Mouse (Mus musculus) CD4-positive, CD25-positive, alpha-beta regulatory T cell, adult 2 months (primary cell): Measurements from ENCODE around the gene Coro2b.

Source experiments
- DNase-seq: peaks from one replicate; pipeline ENCODE4 v3.0.0-alpha.2; 2012; ENCODE audit warnings: low read depth, low spot score

Gene Coro2b

DNA sequence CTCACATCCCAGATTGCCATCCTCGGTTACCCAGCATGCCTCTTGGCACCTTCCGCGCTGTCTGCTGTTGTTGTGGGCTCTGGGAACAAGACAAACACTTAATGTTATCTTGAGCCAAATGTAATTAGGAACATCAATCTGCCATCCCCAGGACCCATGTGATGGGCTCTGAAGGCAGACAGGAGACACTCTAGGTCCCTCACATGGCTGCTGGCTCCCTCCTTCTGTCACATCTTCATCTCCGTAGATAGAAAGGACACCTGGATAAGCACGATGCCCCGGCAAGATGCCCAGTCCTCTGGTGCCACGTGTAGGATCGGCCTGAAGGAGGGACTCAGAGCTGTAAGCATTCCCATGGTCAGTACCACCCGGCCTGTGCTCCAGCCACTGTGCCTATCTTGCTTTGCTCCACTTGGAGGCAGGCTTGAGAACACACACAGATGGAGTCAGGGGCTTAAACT is 2.4 kb upstream of the Coro2b start:
- DNase-seq = no peak

DNA sequence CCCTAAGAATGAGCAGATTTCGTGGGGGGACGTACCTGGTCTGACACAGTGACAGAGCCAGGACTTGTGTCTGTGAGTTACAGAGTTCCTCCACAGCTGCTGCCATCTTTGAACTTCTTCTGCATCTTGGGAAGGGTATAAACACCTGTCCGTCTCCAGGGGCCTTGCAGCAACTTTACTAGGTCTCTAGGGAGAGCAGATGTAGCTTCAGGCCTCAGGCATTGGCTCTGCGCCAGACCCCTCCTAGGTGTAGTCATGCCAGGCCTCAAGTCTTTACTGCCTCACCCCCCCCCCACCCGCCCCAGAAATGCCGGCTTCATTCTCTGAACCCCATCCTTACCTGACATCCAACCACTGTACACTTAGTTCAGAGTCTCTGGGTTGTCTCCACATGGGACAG is 1.1 kb upstream of the Coro2b start:
- no peak for DNase-seq

DNA sequence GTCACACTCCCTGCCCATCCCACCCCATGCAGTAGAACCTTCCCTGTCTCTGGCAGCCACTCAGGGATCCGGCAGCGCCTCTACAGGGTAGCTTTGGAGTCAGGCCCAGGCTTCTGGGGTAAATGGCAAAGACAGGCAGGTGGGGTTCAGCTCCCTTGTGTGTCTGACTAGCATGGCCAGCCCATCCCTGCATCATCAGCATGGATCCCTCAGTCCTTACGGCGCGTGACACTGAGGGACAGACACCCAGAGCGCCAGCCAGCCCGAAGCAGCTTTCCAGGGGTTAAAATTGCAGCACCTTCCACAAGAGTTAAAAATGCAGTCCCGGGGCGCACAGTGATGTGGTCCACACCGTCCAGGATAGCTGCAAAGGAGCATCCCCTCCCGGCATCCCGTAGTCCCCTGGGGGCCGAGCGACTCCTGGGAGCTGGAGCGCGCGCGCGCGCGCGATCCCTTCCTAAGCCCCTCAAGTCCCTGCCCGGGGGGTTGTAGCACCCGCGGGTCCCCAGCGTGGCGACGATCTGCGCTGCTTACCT is 657 bp downstream of the Coro2b start:
- no peak for DNase-seq

DNA sequence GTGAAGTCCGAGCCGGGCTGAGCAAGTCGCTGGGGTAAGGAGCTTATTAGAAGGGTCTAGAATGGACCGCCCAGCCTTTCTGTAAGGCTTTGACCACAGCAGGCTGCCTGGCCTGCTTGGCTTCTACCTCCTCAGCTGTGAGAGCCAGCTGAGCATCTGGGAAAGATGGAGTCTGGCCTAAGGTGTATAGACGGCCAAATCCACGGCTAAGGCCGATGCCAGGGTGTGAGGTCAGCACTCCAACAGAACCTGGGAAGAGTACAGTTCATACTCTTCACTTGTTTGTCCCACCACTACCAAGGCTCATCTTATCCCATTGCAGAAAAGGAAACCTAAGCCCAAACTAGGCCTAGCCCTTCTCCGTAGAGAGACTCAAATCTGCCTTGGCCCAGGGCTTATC is 1.3 kb downstream of the Coro2b start:
- no peak for DNase-seq

DNA sequence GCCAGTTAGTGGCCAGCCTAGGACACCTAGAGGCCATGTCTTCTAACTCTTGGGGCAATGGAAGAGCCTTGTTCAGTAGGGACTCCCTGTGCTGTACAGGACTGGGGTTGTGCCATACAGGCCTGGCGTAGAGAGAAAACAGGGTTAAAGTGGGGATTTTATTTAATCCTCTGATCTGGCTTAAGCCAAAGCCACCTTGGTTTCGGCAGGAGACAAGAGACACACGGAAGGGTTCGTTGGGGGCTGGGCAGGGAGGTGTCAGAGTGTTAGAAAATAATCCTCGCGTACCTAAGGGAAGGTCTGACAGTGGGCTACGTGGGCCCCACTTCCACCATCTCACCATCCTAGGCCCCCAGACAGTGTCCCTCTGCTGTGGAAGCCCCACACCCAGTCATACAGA is 2.2 kb downstream of the Coro2b start:
- DNase-seq = no peak

DNA sequence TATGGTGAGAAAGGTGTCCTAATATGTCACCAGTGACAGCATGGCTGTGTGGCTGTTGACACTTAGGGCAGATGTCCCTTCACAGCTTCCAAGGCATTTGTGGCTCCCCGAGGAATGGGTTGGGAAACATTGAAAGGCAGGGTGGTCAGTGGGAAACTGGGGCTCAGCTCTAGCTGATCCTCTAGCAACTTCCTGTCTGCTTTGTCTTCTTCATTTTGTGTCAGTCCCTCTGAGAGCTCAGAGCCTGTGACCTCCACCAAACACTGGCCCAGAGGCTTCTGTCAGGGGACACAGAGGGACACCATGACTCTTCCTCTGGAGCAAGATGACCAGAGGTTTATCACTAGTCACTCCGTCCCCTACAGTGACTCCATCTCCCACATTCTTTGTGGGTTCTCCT is 2.7 kb downstream of the Coro2b start:
- DNase-seq = no peak

DNA sequence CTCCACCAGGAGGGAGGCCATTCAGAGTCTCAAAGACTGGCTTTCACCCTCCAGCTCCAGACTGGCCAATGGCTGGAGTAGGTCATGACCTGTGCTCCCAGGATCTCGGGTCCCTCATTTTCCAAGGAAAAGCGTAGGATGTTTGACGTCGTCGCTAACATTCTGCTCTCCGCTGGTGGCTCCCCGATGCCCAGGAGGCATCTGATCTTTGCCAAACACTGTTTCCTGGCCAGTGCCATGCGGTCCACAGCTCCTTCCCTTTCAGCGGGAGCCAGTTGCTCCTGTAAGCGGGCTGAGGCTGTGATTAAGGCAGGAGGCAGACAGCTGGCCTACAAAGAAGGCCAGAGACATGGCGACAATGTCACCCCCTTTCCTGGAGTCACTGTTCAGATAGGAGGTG is 4.0 kb downstream of the Coro2b start:
- no peak for DNase-seq

DNA sequence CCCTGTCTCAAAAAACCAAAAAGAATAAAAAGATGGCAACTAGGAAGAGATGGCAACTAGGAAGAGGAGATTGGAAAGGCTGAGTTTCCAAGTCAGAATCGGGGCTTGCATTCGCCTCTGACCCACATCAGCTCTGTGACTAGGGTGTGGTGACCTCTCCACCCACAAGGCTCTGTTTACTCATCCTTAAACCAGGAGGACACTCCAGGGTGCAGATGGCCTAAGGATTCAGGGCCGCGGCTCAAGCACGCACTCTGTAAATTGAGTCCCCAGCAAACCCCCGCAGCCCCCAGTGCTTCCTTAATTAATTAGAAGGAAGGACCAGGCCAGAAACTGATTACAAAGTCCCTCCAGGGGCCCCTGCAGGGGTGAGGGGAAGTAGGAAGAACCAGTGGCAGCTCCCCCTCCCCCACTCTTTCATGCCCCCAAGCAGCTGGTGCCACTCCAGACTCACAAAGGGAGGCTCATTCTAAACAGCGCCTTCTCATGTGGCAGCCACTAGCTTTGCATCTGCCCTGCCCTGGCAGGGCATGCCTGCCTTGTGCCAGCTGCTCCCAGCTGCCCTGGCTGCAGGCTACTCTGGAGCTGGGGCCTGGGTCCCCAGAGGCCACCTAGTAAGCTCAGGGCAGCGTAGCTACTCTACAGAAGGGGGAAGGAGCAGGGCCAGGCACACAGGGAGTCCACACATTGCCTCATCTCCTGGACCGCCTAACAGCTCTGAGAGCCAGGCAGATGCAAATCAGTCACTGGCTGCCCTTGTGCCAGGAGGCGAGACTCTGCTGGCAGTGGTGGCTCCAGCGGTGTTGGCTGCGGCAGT is 5.2 kb downstream of the Coro2b start:
- DNase-seq = no peak

DNA sequence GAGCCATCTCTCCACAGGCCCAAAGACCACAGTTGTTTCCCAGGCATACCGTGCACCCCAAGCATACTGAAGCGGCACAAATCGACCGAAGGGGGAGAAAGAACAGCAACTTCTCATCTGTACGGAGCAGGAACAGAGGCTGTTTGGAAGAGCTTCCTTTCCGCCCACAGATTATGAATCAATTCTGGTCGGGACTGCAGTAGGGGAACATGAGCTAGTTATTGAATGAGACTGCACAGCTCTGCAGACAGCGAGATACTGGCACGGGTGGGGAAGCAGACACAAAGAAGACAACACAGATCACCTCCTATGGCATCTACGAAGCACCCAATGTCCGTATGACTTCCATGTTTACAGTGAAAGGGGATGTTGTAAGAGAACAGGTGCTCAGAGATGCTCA is 8.3 kb downstream of the Coro2b start:
- no peak for DNase-seq

DNA sequence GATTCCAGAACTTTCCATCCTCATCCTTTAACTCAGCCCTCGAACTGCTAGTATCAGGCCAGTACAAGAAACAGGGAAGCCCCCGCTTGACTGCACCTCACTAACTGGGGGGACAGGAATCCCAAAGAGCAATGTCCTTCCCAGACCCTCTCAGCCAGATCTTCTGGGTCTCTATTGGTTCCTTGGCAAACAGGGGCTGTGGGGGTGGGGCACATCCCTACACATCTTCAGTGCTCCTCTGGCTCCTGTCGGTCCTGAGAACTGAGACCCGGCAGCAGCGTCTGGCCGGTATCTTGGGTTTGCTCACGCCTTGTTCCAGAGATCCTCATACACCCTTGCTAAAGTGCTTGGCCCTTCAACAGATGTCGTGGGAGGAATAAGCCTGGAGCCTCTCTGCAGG is 10.0 kb downstream of the Coro2b start:
- DNase-seq = no peak

DNA sequence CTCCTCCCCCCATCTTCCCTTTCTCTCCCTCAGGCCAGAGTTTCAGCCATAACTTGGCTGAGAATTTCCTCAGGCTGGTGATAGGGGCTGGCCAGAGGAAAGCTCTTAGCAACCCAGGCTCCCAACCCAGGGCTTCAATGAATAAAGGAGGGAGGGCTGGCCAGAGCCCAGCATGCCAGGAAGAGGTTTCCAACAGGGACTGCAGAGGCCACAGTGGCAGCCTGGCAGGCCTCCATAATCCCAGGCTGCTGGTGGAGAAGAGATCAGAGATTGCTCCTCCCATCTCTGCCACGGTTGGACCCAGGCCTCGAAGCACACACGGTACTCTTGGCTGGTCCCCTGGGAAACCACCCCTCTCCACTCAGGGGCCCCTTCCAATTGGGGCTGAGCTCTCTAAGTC is 10.4 kb downstream of the Coro2b start:
- no peak for DNase-seq

DNA sequence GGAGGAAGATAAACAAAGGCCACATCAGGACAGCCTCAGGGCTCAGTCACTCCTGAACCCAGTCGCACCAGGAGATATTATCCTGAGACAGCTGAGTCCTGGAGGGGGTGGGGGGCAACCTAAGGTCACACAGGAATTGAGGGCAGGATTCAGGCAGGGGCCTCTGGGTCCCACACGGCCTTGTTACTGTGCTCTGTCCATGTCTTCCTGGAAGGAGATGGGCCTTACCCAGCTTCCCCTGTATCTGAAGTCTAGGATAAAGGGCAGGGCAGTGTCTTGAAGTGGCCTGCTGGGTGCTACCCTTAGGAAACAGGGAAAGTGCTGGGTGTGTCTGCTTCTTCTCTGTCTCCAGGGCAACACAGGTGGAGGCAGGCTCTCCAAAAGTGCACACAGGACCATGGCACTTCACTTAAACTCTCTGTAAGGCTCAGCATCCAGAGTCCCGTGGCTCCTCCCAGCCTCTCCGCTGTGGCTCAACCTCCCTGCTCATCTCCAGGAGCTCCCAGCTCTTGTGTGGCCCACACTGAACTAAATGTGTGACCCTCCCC is 12.0 kb downstream of the Coro2b start:
- DNase-seq = no peak

DNA sequence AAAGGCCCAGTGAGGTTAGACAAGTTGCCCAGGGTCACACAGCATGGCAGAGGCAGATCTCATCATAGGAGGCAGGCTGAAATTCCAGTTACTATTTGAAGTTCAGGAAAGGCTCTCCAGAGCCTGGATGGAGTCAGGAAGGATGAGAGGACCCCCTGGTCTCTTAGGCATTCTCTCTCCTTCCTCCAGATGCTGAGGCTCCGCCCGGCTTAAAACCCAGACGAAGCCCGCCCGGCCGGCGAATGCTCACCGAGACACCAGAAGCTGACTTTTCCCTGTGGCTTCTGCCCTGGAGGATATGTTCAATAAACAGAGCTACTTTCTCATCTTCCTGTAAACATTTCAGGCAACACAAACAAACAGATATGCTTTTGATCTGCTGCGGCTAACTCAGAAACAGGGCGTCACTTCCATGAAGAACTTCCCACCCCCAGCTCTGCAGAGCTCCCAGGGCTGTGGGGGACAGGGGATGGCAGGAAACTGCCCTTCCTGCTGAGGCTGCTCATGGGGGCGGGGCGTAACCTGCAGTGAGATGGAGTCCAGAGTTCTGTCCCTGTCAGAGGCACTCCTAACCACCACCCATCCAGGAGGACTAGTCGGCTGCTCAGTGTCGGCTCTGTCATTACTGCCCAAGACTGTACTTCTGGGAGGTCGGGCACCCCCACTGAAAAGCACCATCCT is 13.9 kb downstream of the Coro2b start:
- DNase-seq = no peak

DNA sequence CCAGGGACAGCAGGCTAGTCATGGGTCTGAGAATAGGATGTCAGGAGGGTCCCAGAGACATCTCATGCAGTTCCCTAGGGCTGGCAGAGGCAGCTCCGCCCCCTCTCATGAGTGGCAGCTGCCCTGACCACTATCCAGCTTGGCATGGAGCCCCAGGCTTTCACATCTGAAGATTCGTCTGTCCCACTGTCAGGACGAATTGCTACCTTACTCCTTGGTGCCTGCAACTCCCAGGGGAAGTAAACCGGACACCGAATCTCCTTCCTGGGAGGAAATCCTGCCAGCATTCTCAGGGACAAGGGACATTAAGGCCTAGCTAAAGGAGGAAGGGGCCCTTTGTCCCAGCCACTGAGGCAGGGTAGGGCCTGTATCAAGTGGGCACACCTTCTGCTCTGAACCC is 14.6 kb downstream of the Coro2b start:
- no peak for DNase-seq

DNA sequence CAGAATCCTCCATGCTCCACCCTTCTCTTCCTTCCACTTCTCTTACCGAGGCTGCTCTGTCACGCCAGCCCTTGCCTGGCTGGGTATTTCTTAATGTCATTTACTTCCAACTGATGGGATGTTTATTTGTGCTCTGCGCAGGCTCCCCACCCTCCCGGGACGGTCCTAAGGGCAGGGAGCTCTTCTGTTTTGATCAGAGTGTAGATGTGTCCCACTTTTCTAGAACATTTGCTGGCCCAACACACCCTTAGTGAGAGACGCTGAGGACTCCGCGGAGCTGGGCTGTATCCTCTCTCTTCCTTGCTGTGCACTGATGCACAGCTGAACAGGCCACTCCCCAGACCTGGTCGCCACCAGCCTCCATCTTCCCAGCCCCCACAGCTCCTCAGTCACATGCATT is 15.3 kb downstream of the Coro2b start:
- DNase-seq = no peak

DNA sequence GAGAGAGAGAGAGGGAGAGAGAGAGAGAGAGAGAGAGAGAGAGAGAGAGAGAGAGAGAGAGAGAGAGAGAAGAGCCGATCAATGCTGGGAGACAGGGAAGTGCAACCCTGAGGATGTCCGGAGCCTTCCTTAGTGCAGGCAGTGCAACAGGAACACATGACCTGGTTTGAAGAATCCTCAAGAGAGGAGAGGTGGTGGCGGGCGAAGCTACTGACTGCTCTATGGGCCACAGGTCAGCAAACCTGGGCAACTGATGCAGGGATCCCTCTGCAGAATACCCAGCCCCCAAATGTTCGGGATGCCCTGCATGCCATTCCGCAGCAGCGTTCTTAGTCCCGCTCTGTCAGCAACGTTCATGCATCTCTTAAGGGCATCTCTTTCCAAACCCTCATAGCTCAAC is 15.9 kb downstream of the Coro2b start:
- no peak for DNase-seq

DNA sequence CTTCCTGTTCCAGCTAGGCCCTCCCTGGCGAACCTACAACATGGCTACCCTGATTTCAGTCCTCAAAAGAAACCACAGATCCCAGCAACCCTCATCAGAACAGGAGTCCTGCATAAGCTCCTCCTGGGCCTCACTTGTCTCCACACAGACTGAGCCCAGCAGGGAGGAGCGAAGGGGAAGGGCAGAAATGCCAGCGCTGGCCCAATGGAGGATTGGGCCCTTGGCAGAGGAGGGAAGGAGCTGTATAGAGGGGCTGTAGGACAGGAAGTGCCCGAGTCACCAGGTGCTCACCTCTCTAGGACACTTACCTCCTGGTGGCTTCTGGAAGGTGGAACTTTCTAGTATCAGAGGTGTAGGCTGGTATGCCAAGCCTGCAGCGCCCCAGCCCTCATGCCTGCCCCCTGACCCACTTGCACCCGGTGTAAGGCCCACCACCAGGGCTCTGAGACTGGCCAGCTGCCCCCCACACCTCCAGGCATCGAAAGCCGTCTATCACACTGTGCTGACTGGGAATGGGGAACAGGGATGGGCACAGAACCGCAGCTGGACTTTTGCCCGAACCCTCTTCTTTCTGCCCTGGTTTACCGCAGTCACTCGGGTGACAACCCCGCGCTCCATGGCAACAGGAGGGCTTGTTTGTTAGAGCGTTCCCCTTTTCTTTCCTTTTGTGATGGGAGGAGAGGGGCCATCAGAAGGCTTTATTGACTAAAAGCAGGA is 16.9 kb downstream of the Coro2b start:
- DNase-seq = no peak

DNA sequence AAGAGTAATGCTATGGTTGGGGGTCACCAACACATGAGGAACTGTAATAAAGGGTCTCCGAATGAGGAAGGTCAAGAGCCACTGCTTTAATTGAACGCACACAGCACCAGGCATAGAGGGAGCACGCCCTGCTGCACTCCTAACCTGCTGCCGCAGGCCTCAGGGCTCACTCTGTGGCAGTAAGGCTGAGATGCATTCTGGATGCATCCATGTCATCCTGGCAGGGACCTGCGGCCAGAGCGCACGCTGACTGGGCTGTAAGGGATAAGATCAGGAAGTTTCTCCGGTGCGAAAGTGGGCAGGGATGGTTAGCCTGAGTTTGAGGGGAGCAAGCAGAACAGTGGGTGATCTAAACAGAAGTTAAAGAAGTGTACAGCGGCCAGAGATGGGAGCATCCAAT is 17.5 kb downstream of the Coro2b start:
- DNase-seq = no peak

DNA sequence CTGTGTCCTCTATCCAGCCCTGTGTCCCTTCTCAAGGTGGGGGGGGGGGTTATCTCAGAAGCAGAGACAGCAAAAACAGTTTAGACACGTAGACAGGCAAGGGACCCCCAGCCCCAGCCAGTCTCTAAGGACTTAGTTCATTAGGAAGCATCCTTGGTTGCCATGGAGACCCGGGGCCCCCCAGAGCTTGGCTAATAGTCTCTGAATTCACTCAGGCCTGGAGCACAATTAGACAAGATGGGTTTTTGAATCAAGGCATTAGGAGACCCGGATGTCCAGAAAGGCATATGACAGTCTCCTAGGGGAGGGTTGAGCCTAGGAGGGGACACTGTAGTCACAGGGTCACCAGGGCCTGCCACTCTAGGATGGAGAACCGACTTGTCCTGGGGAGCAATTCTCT is 18.3 kb downstream of the Coro2b start:
- no peak for DNase-seq

DNA sequence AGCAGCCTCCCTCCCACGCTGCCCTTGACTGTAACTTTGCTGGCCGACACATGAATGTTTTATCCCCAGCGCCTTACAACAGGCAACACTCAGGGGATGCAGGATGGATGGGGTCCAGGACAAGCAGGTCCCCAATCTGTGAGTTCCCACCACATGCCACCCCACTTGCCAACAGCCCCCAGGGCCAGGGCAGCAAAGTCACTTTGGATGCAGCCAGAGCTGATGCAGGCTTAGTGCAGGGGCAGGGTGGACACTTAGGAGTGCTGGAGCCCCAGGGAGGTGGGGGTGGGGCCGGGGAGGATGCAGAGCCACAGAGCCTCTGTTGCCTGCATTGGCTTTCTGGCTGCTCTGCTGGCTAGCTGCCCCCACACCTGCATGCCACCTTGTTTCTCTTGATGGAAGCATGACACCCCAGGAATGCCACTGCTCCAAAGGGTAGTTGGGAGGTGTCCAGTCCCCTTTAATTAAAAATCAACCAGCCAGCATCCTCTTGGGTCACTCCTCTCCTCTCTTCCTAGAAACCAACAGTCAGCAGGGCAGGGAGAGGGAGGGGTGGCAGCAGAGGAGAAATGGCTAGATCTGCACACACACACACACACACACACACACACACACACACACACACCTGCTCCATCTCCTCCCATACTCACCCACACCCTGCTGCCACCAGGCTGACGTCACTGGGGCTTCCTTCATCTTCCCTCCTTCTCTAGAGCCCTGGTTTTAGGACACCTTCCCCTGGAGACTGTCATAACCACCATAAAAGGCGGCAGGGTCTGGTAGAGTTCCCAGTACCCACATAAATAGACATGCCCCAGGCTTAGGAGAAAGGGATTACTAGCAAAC is 19.5 kb downstream of the Coro2b start:
- DNase-seq = no peak

DNA sequence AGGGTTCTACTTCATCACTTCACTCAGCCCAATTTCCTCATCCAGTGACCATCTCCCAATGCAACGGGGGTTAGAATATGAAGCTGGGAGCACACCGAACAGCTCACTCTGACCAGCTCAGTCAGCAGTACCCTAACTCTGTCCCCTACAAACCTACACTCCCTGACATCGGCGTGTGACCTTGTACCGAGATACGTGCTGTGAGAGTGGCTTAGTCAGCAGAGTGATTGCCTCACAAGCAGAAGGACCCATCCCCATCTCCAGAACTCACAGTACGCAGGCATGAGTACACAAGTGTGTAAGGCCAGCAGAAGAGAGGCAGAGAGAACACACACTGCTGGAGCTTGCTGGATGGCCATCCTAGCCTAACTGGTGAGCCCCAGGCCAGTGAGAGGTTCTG is 21.7 kb downstream of the Coro2b start:
- DNase-seq = no peak
